Mouse (Mus musculus): ENCODE data around the gene Eml1. TPM values are rescaled to one million over a fixed set of nuclear protein-coding genes. Genes with fewer than 3 reads are reported as not detected.
A peak's percentile ranks its signal among the peaks of the same experiment; 100 is the strongest.

Gene Eml1
- total RNA-seq, 1 experiment = 4.2 TPM

- Histone ChIP-seq H3K9ac (ENCODE audit: insufficient read depth, low read depth, low read length, poor library complexity, severe bottlenecking) (no peak overlapping the region), H3K27ac (ENCODE audit: insufficient read depth, low read depth, low read length, poor library complexity, severe bottlenecking) (no peak overlapping the region), H3K36me3 (ENCODE audit: control insufficient read depth, insufficient read depth, low read length, poor library complexity, severe bottlenecking) (no peaks in the 10 kb centered on the region), H3K4me3 (ENCODE audit: insufficient read depth in 1 of 2, low read depth in 1 of 2, low read length in 2 of 2, poor library complexity in 1 of 2, severe bottlenecking in 1 of 2) (no peak overlapping the region), H3K4me1 (ENCODE audit: control insufficient read depth in 2 of 2, insufficient read depth in 2 of 2, low read length in 2 of 2, poor library complexity in 1 of 2) (no peaks in the 10 kb centered on the region), H3K9me3 (ENCODE audit: control insufficient read depth, insufficient read depth, low read depth, low read length) (no peaks in the 10 kb centered on the region)
- TF ChIP-seq HCFC1 (IDR thresholded peaks at IDR 0.05; ENCODE audit: borderline replicate concordance, insufficient read depth, low read length) (no peak), CHD2 (IDR thresholded peaks at IDR 0.05; ENCODE audit: low read depth, low read length) (no peak), MAFK (IDR thresholded peaks at IDR 0.05; ENCODE audit: insufficient read depth, low read depth, low read length) (no peak), ZNF384 (IDR thresholded peaks at IDR 0.05; ENCODE audit: low read depth, low read length) (no peak), ZC3H11A (IDR thresholded peaks at IDR 0.05; ENCODE audit: borderline replicate concordance, low read depth, low read length) (no peak)
- in situ Hi-C loops (cut with MboI; ENCODE audit: low sequenced_read_pairs in 2 of 2, unreplicated experiment in 2 of 2) = no loop called here
- no peak for DNase-seq (ENCODE audit: low read depth, low spot score)
Observed at GRCm38 (mm10) chr12:108419570-108419969, 48.8 kb downstream of the Eml1 start.

- no peaks in the 10 kb centered on the region for H3K9me3 ChIP-seq (ENCODE audit: control insufficient read depth, insufficient read depth, low read depth, low read length)
- H3K4me1 ChIP-seq (ENCODE audit: control insufficient read depth in 2 of 2, insufficient read depth in 2 of 2, low read length in 2 of 2, poor library complexity in 1 of 2) = no peaks in the 10 kb centered on the region
- no peak overlapping the region for H3K4me3 ChIP-seq (ENCODE audit: insufficient read depth in 1 of 2, low read depth in 1 of 2, low read length in 2 of 2, poor library complexity in 1 of 2, severe bottlenecking in 1 of 2)
- TF ChIP-seq ZNF384 (IDR thresholded peaks at IDR 0.05; ENCODE audit: low read depth, low read length) (no peak), CHD2 (IDR thresholded peaks at IDR 0.05; ENCODE audit: low read depth, low read length) (no peak), HCFC1 (IDR thresholded peaks at IDR 0.05; ENCODE audit: borderline replicate concordance, insufficient read depth, low read length) (no peak), ZC3H11A (IDR thresholded peaks at IDR 0.05; ENCODE audit: borderline replicate concordance, low read depth, low read length) (no peak), MAFK (IDR thresholded peaks at IDR 0.05; ENCODE audit: insufficient read depth, low read depth, low read length) (no peak)
- H3K27ac ChIP-seq (ENCODE audit: insufficient read depth, low read depth, low read length, poor library complexity, severe bottlenecking) = no peak overlapping the region
- no peaks in the 10 kb centered on the region for H3K36me3 ChIP-seq (ENCODE audit: control insufficient read depth, insufficient read depth, low read length, poor library complexity, severe bottlenecking)
- no peak for DNase-seq (ENCODE audit: low read depth, low spot score)
- in situ Hi-C loops (cut with MboI; ENCODE audit: low sequenced_read_pairs in 2 of 2, unreplicated experiment in 2 of 2) = no loop called here
- H3K9ac ChIP-seq (ENCODE audit: insufficient read depth, low read depth, low read length, poor library complexity, severe bottlenecking) = no peak overlapping the region
Observed at GRCm38 (mm10) chr12:108421477-108421876, 50.7 kb downstream of the Eml1 start.

GRCm38 (mm10) chr12:108422495-108422857 lies 51.7 kb downstream of the Eml1 start:
- Histone ChIP-seq H3K4me1 (ENCODE audit: control insufficient read depth in 2 of 2, insufficient read depth in 2 of 2, low read length in 2 of 2, poor library complexity in 1 of 2) (no peaks in the 10 kb centered on the region), H3K27ac (ENCODE audit: insufficient read depth, low read depth, low read length, poor library complexity, severe bottlenecking) (no peak overlapping the region), H3K9ac (ENCODE audit: insufficient read depth, low read depth, low read length, poor library complexity, severe bottlenecking) (no peak overlapping the region), H3K4me3 (ENCODE audit: insufficient read depth in 1 of 2, low read depth in 1 of 2, low read length in 2 of 2, poor library complexity in 1 of 2, severe bottlenecking in 1 of 2) (peak overlapping the region; percentile 75 to 90), H3K9me3 (ENCODE audit: control insufficient read depth, insufficient read depth, low read depth, low read length) (no peaks in the 10 kb centered on the region), H3K36me3 (ENCODE audit: control insufficient read depth, insufficient read depth, low read length, poor library complexity, severe bottlenecking) (no peaks in the 10 kb centered on the region)
- DNase-seq (ENCODE audit: low read depth, low spot score) = no peak
- TF ChIP-seq ZC3H11A (IDR thresholded peaks at IDR 0.05; ENCODE audit: borderline replicate concordance, low read depth, low read length) (no peak), ZNF384 (IDR thresholded peaks at IDR 0.05; ENCODE audit: low read depth, low read length) (no peak), MAFK (IDR thresholded peaks at IDR 0.05; ENCODE audit: insufficient read depth, low read depth, low read length) (no peak), HCFC1 (IDR thresholded peaks at IDR 0.05; ENCODE audit: borderline replicate concordance, insufficient read depth, low read length) (no peak), CHD2 (IDR thresholded peaks at IDR 0.05; ENCODE audit: low read depth, low read length) (no peak)
- in situ Hi-C loops (cut with MboI; ENCODE audit: low sequenced_read_pairs in 2 of 2, unreplicated experiment in 2 of 2) = no loop called here

- DNase-seq (ENCODE audit: low read depth, low spot score) = no peak
- no peak for TF ChIP-seq CHD2 (IDR thresholded peaks at IDR 0.05; ENCODE audit: low read depth, low read length)
- no peak for TF ChIP-seq ZNF384 (IDR thresholded peaks at IDR 0.05; ENCODE audit: low read depth, low read length)
- no peak for TF ChIP-seq MAFK (IDR thresholded peaks at IDR 0.05; ENCODE audit: insufficient read depth, low read depth, low read length)
- no peak for TF ChIP-seq ZC3H11A (IDR thresholded peaks at IDR 0.05; ENCODE audit: borderline replicate concordance, low read depth, low read length)
- TF ChIP-seq HCFC1 (IDR thresholded peaks at IDR 0.05; ENCODE audit: borderline replicate concordance, insufficient read depth, low read length) = no peak
- no peaks in the 10 kb centered on the region for H3K4me1 ChIP-seq (ENCODE audit: control insufficient read depth in 2 of 2, insufficient read depth in 2 of 2, low read length in 2 of 2, poor library complexity in 1 of 2)
- H3K4me3 ChIP-seq (ENCODE audit: insufficient read depth in 1 of 2, low read depth in 1 of 2, low read length in 2 of 2, poor library complexity in 1 of 2, severe bottlenecking in 1 of 2) = peak overlapping the region; percentile 90
- no peaks in the 10 kb centered on the region for H3K9me3 ChIP-seq (ENCODE audit: control insufficient read depth, insufficient read depth, low read depth, low read length)
- H3K9ac ChIP-seq (ENCODE audit: insufficient read depth, low read depth, low read length, poor library complexity, severe bottlenecking) = peak overlapping the region; percentile 78
- H3K36me3 ChIP-seq (ENCODE audit: control insufficient read depth, insufficient read depth, low read length, poor library complexity, severe bottlenecking) = no peaks in the 10 kb centered on the region
- no peak overlapping the region for H3K27ac ChIP-seq (ENCODE audit: insufficient read depth, low read depth, low read length, poor library complexity, severe bottlenecking)
- in situ Hi-C loops (cut with MboI; ENCODE audit: low sequenced_read_pairs in 2 of 2, unreplicated experiment in 2 of 2) = no loop called here
Observed at GRCm38 (mm10) chr12:108422858-108423631, 52.3 kb downstream of the Eml1 start.
